Comparison of ENCODE assay signal across 28 mouse cellular contexts in genomic region chr16:7094181-7094749, GRCm38 (mm10).
DNase-seq lines count a peak whose midpoint lies in the region; ATAC-seq and TF ChIP-seq lines count a peak whose summit lies in the region.
"Had no signal": no experiment of that assay in that cellular context is flagged by ENCODE, and none has a peak within 500 bp of the region (broad histone marks: within the 10 kb centered on the region; RNA-seq: fewer than 3 reads in every experiment).

No protein-coding gene starts in this region.

- 0 out of 2 replicates have a peak, but pooled peaks have one; percentile 26 for TF ChIP-seq EP300 in lung, postnatal 0 days (IDR thresholded peaks at IDR 0.05)

- H3K36me3 ChIP-seq in lung, postnatal 0 days (ENCODE audit: insufficient read depth, low read length), result no peaks in the 10 kb centered on the region
- H3K36me3 ChIP-seq: embryonic facial prominence, embryonic 12.5 days; hindbrain, embryonic 15.5 days; limb, embryonic 13.5 days; lung, embryonic 15.5 days; stomach, embryonic 15.5 days had no signal

- peak; percentile 55 for ATAC-seq in lung, postnatal 0 days
- ATAC-seq: forebrain, embryonic 14.5 days; inflammation-experienced regulatory T-cells, adult 6 months had no signal

- no peak overlapping the region for H3K27ac ChIP-seq in lung, postnatal 0 days (ENCODE audit: low read length)
- H3K27ac ChIP-seq: embryonic facial prominence, embryonic 12.5 days; hindbrain, embryonic 15.5 days; left cerebral cortex, adult 2 months; limb, embryonic 13.5 days; liver, embryonic 14.5 days; lung, embryonic 15.5 days; stomach, embryonic 15.5 days had no signal

- H3K9ac ChIP-seq in lung, postnatal 0 days (replicated peaks; ENCODE audit: low read depth), result no peak overlapping the region
- H3K9ac ChIP-seq: embryonic facial prominence, embryonic 12.5 days; hindbrain, embryonic 15.5 days; limb, embryonic 13.5 days; liver, embryonic 14.5 days; lung, embryonic 15.5 days; stomach, embryonic 15.5 days had no signal

- DNase-seq in adrenal gland, adult 2 months, result peak; percentile 6
- no peak for DNase-seq in adrenal gland, adult 8-10 months
- DNase-seq in heart, adult 18-20 months, result peak; percentile 30 to 47
- no peak for DNase-seq in heart, adult 8-10 months (ENCODE audit: low spot score)
- DNase-seq in lung, postnatal 0 days (ENCODE audit: low spot score), result peak; percentile 62
- DNase-seq in lung, postnatal 4 days, result no peak
- DNase-seq in lung, postnatal 36 days, result peak; percentile 46
- DNase-seq in layer of hippocampus, postnatal 10 days (ENCODE audit: low spot score in 2 of 2), result no peak
- DNase-seq: adrenal gland, postnatal 25 days; cerebellum, adult 11-12 months; cerebellum, adult 9-11 months; embryo, embryonic 11 days; kidney, adult 11 months; kidney, postnatal 14 days; layer of hippocampus, adult 9-11 months; midbrain, embryonic 14.5 days had no signal

- H3K4me3 ChIP-seq in lung, postnatal 0 days (ENCODE audit: low read depth, low read length), result no peak overlapping the region
- H3K4me3 ChIP-seq: embryonic facial prominence, embryonic 12.5 days; hindbrain, embryonic 15.5 days; left cerebral cortex, adult 2 months; limb, embryonic 13.5 days; lung, embryonic 15.5 days; megakaryocyte, embryonic 14.5 days; stomach, embryonic 15.5 days had no signal

- no peak for TF ChIP-seq CTCF in lung, postnatal 0 days (IDR thresholded peaks at IDR 0.05)

- H3K4me2 ChIP-seq in lung, postnatal 0 days (replicated peaks; ENCODE audit: low read depth, low read length), result no peak overlapping the region
- H3K4me2 ChIP-seq: embryonic facial prominence, embryonic 12.5 days; heart, embryonic 11.5 days; hindbrain, embryonic 15.5 days; limb, embryonic 13.5 days; lung, embryonic 15.5 days; stomach, embryonic 15.5 days had no signal

- 50% methylated on average over 7 of the region's 7 CpGs for WGBS in lung, postnatal 0 days

- H3K27me3 ChIP-seq in lung, postnatal 0 days (replicated peaks; ENCODE audit: insufficient read depth, low read length), result no peaks in the 10 kb centered on the region
- H3K27me3 ChIP-seq: CH12.LX; embryonic facial prominence, embryonic 12.5 days; hindbrain, embryonic 15.5 days; limb, embryonic 13.5 days; lung, embryonic 15.5 days; megakaryocyte, embryonic 14.5 days; stomach, embryonic 15.5 days had no signal

- no peaks in the 10 kb centered on the region for H3K9me3 ChIP-seq in lung, postnatal 0 days (ENCODE audit: low read length)
- H3K9me3 ChIP-seq: embryonic facial prominence, embryonic 12.5 days; hindbrain, embryonic 15.5 days; limb, embryonic 13.5 days; lung, embryonic 15.5 days; stomach, embryonic 15.5 days had no signal

- no peaks in the 10 kb centered on the region for H3K4me1 ChIP-seq in lung, postnatal 0 days (ENCODE audit: insufficient read depth, low read depth, low read length)
- H3K4me1 ChIP-seq: embryonic facial prominence, embryonic 12.5 days; hindbrain, embryonic 15.5 days; limb, embryonic 13.5 days; megakaryocyte, embryonic 14.5 days had no signal

Comparison
In these comparisons a context has a peak if more than half of its experiments do, and no peak if none do; other contexts are left out.
1. DNase-seq: peak in adrenal gland, adult 2 months (single experiment), heart, adult 18-20 months (2 of 2), lung, postnatal 0 days (single experiment) and lung, postnatal 36 days (single experiment); none in adrenal gland, adult 8-10 months (single experiment), heart, adult 8-10 months (single experiment), lung, postnatal 4 days (0 of 2) and layer of hippocampus, postnatal 10 days (0 of 2).